Mouse (Mus musculus) spleen, adult 18-20 months (tissue): ENCODE data around the gene Slc6a17.
A peak's percentile ranks its signal among the peaks of the same experiment; 100 is the strongest.

ENCODE experiments used
- DNase-seq, 2 experiments: peaks; one replicate each; pipeline ENCODE4 v3.0.0; 2022; ENCODE audit warnings: mixed read lengths in 2 of 2

Gene Slc6a17

GRCm38 (mm10) chr3:107517631-107518108 is at the start of gene Slc6a17:
Gene Slc6a17 (minus strand): TSS chr3:107518018.
- DNase-seq = no peak

GRCm38 (mm10) chr3:107565331-107565730 is 47.5 kb upstream of the Slc6a17 start:
- DNase-seq = no peak

- no peak for DNase-seq
Observed at GRCm38 (mm10) chr3:107563880-107564279, 46.1 kb upstream of the Slc6a17 start.

- no peak for DNase-seq
Observed at GRCm38 (mm10) chr3:107562591-107562990, 44.8 kb upstream of the Slc6a17 start.

- DNase-seq = no peak
Observed at GRCm38 (mm10) chr3:107562104-107562503, 44.3 kb upstream of the Slc6a17 start.

- DNase-seq = peak in 1 of 2 experiments; percentile 26
Observed at GRCm38 (mm10) chr3:107559183-107559582, 41.4 kb upstream of the Slc6a17 start.

GRCm38 (mm10) chr3:107558740-107559139 is 40.9 kb upstream of the Slc6a17 start:
- DNase-seq = no peak

- no peak for DNase-seq
Observed at GRCm38 (mm10) chr3:107554842-107555241, 37.0 kb upstream of the Slc6a17 start, which contains the start of gene Ubl4b. Gene Ubl4b (minus strand): TSS chr3:107555073.

- peak in 1 of 2 experiments; percentile 45 for DNase-seq
Observed at GRCm38 (mm10) chr3:107550409-107551049, 32.7 kb upstream of the Slc6a17 start.

GRCm38 (mm10) chr3:107546956-107547355 is 29.1 kb upstream of the Slc6a17 start:
- DNase-seq = no peak

- DNase-seq = no peak
Observed at GRCm38 (mm10) chr3:107545716-107546412, 28.0 kb upstream of the Slc6a17 start.

GRCm38 (mm10) chr3:107545278-107545677 is 27.5 kb upstream of the Slc6a17 start:
- DNase-seq = no peak

- DNase-seq = no peak
Observed at GRCm38 (mm10) chr3:107543158-107544080, 25.6 kb upstream of the Slc6a17 start.

- no peak for DNase-seq
Observed at GRCm38 (mm10) chr3:107542584-107542983, 24.8 kb upstream of the Slc6a17 start.

GRCm38 (mm10) chr3:107537504-107537889 is 19.7 kb upstream of the Slc6a17 start:
- DNase-seq = no peak

- no peak for DNase-seq
Observed at GRCm38 (mm10) chr3:107536810-107537503, 19.1 kb upstream of the Slc6a17 start.

GRCm38 (mm10) chr3:107534951-107535350 is 17.1 kb upstream of the Slc6a17 start:
- no peak for DNase-seq

- DNase-seq = no peak
Observed at GRCm38 (mm10) chr3:107533532-107533931, 15.7 kb upstream of the Slc6a17 start.

- DNase-seq = no peak
Observed at GRCm38 (mm10) chr3:107530581-107530980, 12.8 kb upstream of the Slc6a17 start.

GRCm38 (mm10) chr3:107529182-107529581 is 11.4 kb upstream of the Slc6a17 start:
- no peak for DNase-seq

- DNase-seq = no peak
Observed at GRCm38 (mm10) chr3:107528401-107529118, 10.7 kb upstream of the Slc6a17 start.

- DNase-seq = no peak
Observed at GRCm38 (mm10) chr3:107524547-107524946, 6.7 kb upstream of the Slc6a17 start.
